Mouse (Mus musculus) erythroid progenitor cell, adult 5-6 weeks (primary cell): ENCODE measurements around the gene Mlh1. TPM values are rescaled to one million over a fixed set of nuclear protein-coding genes. Genes with fewer than 3 reads are reported as not detected.
A peak's percentile ranks its signal among the peaks of the same experiment; 100 is the strongest.

Experiments
- ATAC-seq: replicated peaks from 2 replicates; pipeline ENCODE4 v1.8.0; 2016; ENCODE audit warnings: moderate number of reproducible peaks, mild to moderate bottlenecking, moderate TSS enrichment, inconsistent platforms; ENCODE audit not compliant: poor library complexity, low FRiP score, severe bottlenecking
- total RNA-seq, 2 experiments: library from RNA; stranded (forward) in 1 of 2; stranded (reverse) in 1 of 2; fragments of 150-400 nt in 1 of 2; fragments of 186-747, 209-891 nt in 1 of 2; gene quantifications; 2 replicates each; pipeline versions ENCODE4 v1.2.3 to v1.2.4; 2015 to 2017; ENCODE audit warnings: low replicate concordance in 2 of 2

The Mlh1 gene
- total RNA-seq, 2 experiments from 2014 or later, result 33.1 to 35.4 TPM

- ATAC-seq, result 0 out of 2 replicates have a peak, but pooled peaks have one; percentile 5
These were observed 17.8 kb upstream of the Mlh1 start for GRCm38 (mm10) chr9:111289294-111289831.

DNA sequence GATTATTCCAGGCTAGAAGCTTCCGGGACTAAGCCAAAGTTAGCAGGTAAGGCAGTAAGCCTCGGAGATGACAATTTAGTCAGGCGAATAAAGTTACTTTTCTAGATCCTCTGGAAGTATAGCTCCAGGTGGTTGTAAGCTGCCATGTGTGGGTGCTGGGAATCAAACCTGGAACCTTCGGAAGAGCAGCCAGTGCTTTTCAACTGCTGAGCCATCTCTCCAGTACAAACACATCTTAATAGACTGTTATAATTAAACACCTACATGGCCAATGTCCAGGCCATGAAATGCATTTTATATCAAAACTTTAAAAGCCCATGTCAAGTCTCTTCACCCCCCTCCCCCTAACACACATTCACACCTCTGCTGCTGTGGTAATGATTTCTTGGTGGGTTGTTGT, 16.4 kb upstream of the Mlh1 start:
- no peak for ATAC-seq

DNA sequence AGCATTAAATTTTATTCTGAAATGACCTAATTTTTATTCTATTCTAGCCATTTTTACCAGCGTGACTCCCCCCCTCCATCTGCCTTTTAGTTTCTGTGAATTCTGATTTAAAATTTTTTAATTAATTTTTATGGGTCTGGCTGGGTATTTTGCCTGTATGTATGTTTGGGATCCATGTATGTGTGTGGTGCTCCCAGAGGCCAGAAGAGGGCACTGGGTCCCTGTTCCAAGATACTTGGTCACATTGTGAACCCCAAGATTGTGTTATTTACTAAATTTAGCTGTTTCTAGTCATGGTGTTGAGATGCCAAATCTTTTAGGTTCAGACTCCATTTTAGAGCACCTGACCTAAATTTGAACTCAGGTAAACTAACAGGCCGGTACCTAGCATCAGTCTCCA, 14.9 kb upstream of the Mlh1 start:
- no peak for ATAC-seq

GRCm38 (mm10) chr9:111285676-111286075, 14.1 kb upstream of the Mlh1 start:
- ATAC-seq, result no peak

GRCm38 (mm10) chr9:111285061-111285460, 13.5 kb upstream of the Mlh1 start:
- ATAC-seq, result no peak

- no peak for ATAC-seq
These were observed 3.6 kb upstream of the Mlh1 start for GRCm38 (mm10) chr9:111275156-111275555.

DNA sequence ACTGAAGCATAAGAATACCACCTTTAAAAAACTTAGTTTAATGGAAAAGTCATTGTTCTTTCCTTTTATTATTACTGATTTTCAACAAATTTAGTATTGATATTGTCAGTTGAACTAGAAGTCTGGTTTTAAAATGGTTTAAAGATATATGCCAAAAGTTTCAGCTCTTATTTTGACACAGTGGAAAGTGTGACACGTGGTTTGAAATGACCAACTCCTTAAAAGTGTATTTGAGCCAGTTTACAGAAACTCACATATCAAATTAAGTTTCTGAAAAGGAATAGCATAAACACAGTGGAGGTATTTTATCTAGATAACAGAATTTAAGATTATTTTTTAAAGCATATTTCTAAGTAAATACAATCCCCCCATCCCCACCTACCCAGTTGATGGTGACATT, 2.4 kb upstream of the Mlh1 start:
- no peak for ATAC-seq

DNA sequence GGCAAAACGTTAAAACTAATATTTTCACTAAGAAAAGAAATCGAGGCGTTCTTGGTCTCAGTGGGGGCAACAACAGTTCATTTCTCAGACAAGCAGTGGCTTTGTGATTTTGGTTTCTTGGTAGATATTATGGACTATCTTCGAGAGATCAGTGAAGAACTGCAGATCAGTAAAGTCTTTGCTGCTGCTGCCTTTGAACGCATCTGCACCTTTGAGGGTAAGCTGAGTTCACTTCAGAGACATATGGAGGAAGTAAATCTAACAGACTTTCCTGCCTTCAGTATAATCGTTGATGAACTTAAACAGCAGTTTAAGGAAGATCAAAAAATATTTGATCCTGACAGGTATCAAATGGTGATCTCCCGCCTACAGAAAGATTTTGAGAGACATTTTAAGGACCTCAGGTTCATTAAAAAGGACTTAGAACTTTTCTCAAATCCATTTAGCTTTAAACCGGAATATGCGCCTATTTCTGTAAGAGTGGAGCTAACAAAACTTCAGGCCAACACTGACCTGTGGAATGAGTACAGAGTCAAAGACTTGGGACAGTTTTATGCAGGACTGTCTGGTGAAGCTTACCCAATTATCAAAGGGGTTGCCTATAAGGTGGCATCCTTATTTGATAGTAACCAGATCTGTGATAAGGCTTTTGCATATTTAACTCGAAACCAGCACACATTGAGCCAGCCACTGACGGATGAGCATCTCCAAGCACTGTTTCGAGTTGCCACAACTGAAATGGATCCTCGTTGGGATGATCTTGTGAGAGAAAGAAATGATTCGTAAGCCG, 1.6 kb upstream of the Mlh1 start:
- ATAC-seq, result no peak

DNA sequence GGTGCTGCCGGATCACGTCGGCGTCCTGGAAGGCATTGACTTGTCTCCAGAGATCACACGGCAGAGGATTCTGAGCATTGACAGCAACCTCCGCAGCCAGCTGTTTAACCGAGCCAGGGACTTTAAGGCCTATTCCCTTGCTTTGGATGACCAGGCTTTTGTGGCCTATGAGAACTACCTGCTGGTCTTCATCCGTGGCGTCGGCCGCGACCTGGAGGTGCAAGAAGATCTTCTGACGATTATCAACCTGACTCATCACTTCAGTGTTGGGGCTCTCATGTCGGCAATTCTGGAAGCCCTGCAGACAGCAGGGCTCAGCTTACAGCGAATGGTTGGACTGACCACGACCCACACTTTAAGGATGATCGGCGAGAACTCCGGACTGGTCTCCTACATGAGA, 765 bp upstream of the Mlh1 start:
- peak; percentile 13 for ATAC-seq

DNA sequence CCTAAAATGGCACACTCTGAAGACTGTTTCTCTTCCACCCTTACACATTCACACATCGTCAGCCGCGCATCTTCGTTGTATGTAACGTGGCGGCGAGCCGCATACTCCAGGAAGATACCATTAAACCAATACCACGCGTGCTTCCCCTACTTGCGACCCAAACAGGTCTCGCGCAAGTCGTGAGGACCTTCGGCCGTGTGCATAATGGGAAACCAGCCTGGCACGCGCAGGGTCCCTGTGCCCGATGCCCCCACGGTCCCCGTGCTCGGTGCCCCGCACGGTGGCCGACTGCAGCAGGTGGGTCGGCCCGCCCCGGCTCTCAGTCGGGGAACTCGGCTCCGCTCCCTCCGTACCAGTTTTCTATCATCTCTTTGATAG, 546 bp downstream of the Mlh1 start:
- ATAC-seq, result peak; percentile 45

DNA sequence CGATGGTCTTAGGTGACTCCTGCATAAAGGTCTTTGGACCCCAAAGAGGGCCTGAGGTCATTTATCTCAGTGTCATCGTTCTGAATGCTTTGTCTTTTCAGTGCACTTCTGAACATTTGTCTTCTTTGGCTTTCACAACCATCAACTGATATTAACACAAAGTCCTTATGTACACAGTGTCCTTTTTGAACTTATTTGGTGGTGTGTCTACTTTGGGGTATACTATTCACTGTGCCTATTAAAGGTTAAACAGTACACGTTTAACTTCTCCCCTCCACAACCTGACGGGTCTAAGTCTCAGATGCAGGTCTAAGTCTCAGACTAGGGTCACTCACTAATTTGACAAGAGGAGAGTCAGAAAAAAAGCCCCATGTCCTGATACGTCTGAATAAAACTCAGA, 985 bp downstream of the Mlh1 start:
- ATAC-seq, result no peak

DNA sequence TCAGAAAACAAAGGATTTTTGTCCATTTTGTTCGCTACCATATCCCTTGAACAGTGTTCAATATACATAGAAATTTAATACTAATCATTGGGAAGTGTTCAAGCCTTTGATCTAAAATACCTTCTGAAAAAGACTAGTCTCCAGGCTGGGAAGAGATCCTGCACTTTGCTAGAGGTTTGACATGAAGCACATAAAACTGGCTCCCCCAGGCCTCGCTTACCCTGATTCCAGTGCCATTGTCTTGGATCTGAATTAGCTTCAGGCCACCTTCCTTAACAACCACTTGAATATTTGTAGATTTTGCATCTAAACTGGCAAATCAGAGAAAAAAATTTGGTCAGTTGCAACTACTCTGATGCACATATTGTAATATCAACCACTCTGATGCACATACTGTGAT, 3.6 kb downstream of the Mlh1 start:
- no peak for ATAC-seq

DNA sequence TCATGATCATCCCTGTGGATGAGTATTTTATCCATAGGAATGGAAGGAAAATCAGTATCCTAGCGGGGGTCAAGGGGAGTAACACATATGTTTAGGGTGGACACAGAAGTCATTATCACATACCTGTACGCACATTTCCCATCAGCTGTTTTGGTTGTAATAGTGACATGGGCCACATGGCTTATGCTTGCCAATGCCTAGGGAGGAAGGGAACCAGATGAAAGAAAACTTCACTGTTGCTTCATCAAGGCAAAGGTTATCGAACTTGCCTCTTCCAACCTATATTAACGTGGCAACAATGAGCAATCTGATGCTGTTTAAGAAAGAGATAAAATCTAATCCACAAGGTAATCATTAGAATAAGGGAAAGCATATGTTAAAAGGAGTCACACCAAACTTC, 10.2 kb downstream of the Mlh1 start:
- no peak for ATAC-seq

GRCm38 (mm10) chr9:111260360-111260985, 11.1 kb downstream of the Mlh1 start:
- ATAC-seq, result no peak

- no peak for ATAC-seq
These were observed 19.3 kb downstream of the Mlh1 start for GRCm38 (mm10) chr9:111252161-111252869.

- peak; percentile 50; the same call in 1 of the 2 replicates for ATAC-seq
These were observed 23.8 kb downstream of the Mlh1 start for GRCm38 (mm10) chr9:111247682-111248246.

GRCm38 (mm10) chr9:111245546-111245945, 26.0 kb downstream of the Mlh1 start:
- ATAC-seq, result no peak

DNA sequence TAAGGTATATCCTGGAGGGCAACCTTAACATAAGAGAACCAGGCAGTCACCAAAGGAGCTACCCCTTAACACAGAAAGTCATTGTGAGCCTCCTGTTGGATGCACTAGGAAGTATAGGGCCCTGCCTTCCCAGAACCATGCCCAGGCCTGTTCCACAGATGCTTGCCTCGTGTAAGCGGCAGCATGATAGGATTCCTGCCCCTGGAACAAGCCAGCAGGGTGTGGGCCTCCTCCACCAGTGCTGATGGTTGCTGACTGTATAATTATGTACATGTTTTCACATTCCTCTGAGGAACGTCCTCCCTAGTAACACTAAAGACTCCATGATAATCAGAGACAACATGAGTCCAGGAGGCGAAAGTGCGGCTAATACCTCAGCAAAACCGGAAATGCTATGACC, 28.2 kb downstream of the Mlh1 start:
- ATAC-seq, result 0 out of 2 replicates have a peak, but pooled peaks have one; percentile 30

DNA sequence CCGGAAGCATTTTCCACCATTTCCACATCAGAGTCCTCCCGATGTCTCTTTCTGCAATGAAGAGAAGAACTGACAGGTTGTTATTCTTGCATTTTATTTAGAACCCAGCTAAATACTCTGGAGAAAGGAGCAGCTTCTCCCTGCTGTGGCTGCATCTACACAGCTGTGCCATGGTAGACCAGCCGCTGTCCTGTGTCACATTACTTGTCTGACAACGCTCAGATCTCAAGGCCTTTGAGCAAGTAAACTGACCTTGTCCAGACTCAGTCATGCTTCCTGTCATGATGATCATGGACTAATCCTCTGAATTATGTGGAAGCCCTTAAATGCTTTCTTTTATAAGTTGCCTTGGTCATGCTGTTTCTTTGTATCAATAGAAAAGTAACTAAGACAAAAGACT, 31.8 kb downstream of the Mlh1 start:
- ATAC-seq, result no peak

DNA sequence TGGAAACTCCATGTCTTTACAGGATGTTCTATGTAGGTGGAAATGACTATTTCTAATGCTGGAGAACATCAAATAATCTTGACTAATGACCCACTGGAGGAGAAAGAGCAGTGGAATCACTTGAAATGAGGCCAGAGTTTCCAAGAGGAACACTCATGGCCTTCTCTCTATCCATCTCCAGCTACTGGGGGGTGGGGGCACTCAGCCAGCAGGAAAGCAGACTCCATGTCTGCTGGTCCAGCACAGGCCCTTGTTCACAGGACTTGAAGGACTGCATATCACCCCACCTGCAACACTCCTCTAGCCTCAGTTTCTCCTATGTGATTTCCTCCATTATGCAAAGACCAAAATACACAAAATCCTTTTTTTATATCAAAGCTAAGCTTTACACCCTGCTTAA, 33.9 kb downstream of the Mlh1 start:
- no peak for ATAC-seq
